Mouse (Mus musculus): Measurements from ENCODE around the gene Arl3.
A peak's percentile ranks its signal among the peaks of the same experiment; 100 is the strongest.

The Arl3 gene

GRCm38 (mm10) chr19:46517529-46518351 lies 55.3 kb downstream of the Arl3 start:
- DNase-seq (ENCODE audit: low spot score): no peak

- no peak for DNase-seq (ENCODE audit: low spot score)
Measured at GRCm38 (mm10) chr19:46516667-46517528, 56.1 kb downstream of the Arl3 start.

GRCm38 (mm10) chr19:46515287-46515821 lies 57.6 kb downstream of the Arl3 start:
- no peak for DNase-seq (ENCODE audit: low spot score)

- no peak for DNase-seq (ENCODE audit: low spot score)
Measured at GRCm38 (mm10) chr19:46514387-46514786, 58.6 kb downstream of the Arl3 start.

GRCm38 (mm10) chr19:46511263-46511662 lies 61.7 kb downstream of the Arl3 start:
- DNase-seq (ENCODE audit: low spot score): no peak

GRCm38 (mm10) chr19:46510824-46511223 lies 62.2 kb downstream of the Arl3 start:
- DNase-seq (ENCODE audit: low spot score): no peak

GRCm38 (mm10) chr19:46510401-46510800 lies 62.6 kb downstream of the Arl3 start:
- DNase-seq (ENCODE audit: low spot score): no peak

- DNase-seq (ENCODE audit: low spot score): no peak
Measured at GRCm38 (mm10) chr19:46509736-46510135, 63.3 kb downstream of the Arl3 start.

- no peak for DNase-seq (ENCODE audit: low spot score)
Measured at GRCm38 (mm10) chr19:46509202-46509601, 63.8 kb downstream of the Arl3 start.

GRCm38 (mm10) chr19:46508738-46509137 lies 64.3 kb downstream of the Arl3 start:
- DNase-seq (ENCODE audit: low spot score): no peak

- no peak for DNase-seq (ENCODE audit: low spot score)
Measured at GRCm38 (mm10) chr19:46507806-46508205, 65.2 kb downstream of the Arl3 start.

- DNase-seq (ENCODE audit: low spot score): no peak
Measured at GRCm38 (mm10) chr19:46507181-46507581, 65.8 kb downstream of the Arl3 start.

- no peak for DNase-seq (ENCODE audit: low spot score)
Measured at GRCm38 (mm10) chr19:46506372-46506717, 66.7 kb downstream of the Arl3 start.

- DNase-seq (ENCODE audit: low spot score): no peak
Measured at GRCm38 (mm10) chr19:46505646-46506371, 67.2 kb downstream of the Arl3 start.

GRCm38 (mm10) chr19:46504822-46505417 lies 68.1 kb downstream of the Arl3 start:
- no peak for DNase-seq (ENCODE audit: low spot score)

GRCm38 (mm10) chr19:46504085-46504552 lies 68.9 kb downstream of the Arl3 start:
- no peak for DNase-seq (ENCODE audit: low spot score)

- peak; percentile 60 for DNase-seq (ENCODE audit: low spot score)
Measured at GRCm38 (mm10) chr19:46503351-46504084, 69.5 kb downstream of the Arl3 start.

GRCm38 (mm10) chr19:46502471-46503166 lies 70.4 kb downstream of the Arl3 start:
- DNase-seq (ENCODE audit: low spot score): peak; percentile 73

- peak; percentile 69 for DNase-seq (ENCODE audit: low spot score)
Measured at GRCm38 (mm10) chr19:46502069-46502455, 70.9 kb downstream of the Arl3 start.

- peak; percentile 75 for DNase-seq (ENCODE audit: low spot score)
Measured at GRCm38 (mm10) chr19:46501401-46502068, 71.5 kb downstream of the Arl3 start, which contains the start of gene Trim8. TSS of gene Trim8 (plus strand) at chr19:46501702.

Measured in testis, postnatal 14 days (tissue).